Mouse (Mus musculus): ENCODE data around the gene Cd40lg.

The Cd40lg gene

DNA sequence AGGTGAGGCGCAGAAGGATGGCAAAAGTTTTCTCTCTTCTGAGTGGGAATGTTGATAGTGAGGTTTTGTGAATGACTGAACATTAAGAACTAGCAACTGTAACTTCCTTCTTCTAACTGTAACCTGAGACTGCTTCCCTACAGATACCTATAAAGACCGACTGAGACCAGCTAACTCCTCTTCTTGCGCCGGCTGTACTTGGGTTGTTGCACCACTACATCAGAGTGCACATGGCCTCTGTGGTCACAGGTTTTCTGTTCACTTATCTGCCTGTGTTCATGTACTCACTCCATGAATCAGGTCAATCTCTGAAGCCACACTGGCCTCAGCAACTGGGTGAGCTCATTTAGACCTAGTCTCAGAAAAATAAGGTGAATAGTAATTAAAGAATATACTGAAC is 51.6 kb downstream of the Cd40lg start:
- DNase-seq (ENCODE audit: low spot score in 2 of 2), result no peak
